Mouse (Mus musculus): ENCODE measurements around the gene Macrod2. TPM values are rescaled to one million over a fixed set of nuclear protein-coding genes. Genes with fewer than 3 reads are reported as not detected.

Gene Macrod2
- polyA plus RNA-seq, 1 experiment from 2014 or later = 22.7 TPM

DNA sequence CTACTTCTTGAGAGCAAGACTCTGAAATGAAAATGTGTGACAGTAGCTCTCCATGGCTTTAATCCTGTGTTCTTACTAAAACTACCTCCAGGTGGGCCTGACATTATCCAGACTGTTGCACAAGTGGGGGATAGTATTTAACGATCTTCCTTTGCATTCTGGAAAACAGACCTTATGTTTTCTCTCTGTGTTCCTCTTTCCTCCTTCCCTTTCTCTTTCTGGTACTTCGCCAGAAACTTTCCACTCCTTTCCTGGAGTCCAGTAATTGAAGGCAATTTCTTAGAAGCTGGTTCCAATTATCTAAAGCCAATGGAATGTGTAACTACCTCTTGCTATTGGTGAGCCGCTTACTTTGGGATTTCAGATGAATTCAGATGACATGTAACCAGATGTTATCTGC, 897.7 kb downstream of the Macrod2 start:
- Histone ChIP-seq H3K27ac (ENCODE audit: low read length) (no peak overlapping the region), H3K9me3 (ENCODE audit: low read length) (no peaks in the 10 kb centered on the region), H3K9ac (replicated peaks; ENCODE audit: low read depth) (no peak overlapping the region), H3K36me3 (ENCODE audit: insufficient read depth, low read length) (no peaks in the 10 kb centered on the region), H3K4me1 (ENCODE audit: insufficient read depth, low read depth, low read length) (no peaks in the 10 kb centered on the region; the same call in 1 of the 2 replicates), H3K4me2 (replicated peaks; ENCODE audit: low read depth, low read length) (no peak overlapping the region), H3K27me3 (replicated peaks; ENCODE audit: insufficient read depth, low read length) (no peaks in the 10 kb centered on the region), H3K4me3 (ENCODE audit: low read depth, low read length) (no peak overlapping the region)
- TF ChIP-seq CTCF (IDR thresholded peaks at IDR 0.05) (no peak), EP300 (IDR thresholded peaks at IDR 0.05) (no peak)
- WGBS = 44% methylated on average over 3 of the region's 3 CpGs
- ATAC-seq (no peak), DNase-seq (ENCODE audit: low spot score) (no peak)

DNA sequence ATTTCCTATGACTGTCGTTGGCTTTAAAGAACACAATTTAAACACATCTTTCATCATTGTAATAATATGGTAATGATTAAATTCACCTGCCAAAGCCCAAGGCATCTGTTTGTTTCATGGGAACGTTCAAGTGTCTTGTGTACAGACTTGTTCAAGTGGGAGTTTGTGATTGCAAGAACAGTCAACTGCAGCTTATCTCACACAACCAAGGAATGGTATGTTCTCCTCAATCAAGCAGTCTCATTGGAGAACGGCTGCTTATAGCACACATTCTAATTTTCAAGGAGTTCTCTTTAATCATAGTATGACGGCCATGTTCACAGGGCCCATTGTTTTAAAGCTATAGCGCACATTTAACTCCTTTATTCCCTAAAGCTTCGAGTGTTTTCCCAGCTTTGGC, 904.1 kb downstream of the Macrod2 start:
- TF ChIP-seq CTCF (IDR thresholded peaks at IDR 0.05) (no peak), EP300 (IDR thresholded peaks at IDR 0.05) (peak; percentile 99)
- no peaks in the 10 kb centered on the region for H3K27me3 ChIP-seq (replicated peaks; ENCODE audit: insufficient read depth, low read length)
- peak overlapping the region; percentile 29; the same call in 1 of the 2 replicates for H3K27ac ChIP-seq (ENCODE audit: low read length)
- no peaks in the 10 kb centered on the region for H3K4me1 ChIP-seq (ENCODE audit: insufficient read depth, low read depth, low read length)
- no peak overlapping the region for H3K9ac ChIP-seq (replicated peaks; ENCODE audit: low read depth)
- no peaks in the 10 kb centered on the region for H3K9me3 ChIP-seq (ENCODE audit: low read length)
- H3K4me3 ChIP-seq (ENCODE audit: low read depth, low read length) = no peak overlapping the region
- ATAC-seq (peak; percentile 91), DNase-seq (ENCODE audit: low spot score) (peak; percentile 73)
- H3K36me3 ChIP-seq (ENCODE audit: insufficient read depth, low read length) = no peaks in the 10 kb centered on the region
- H3K4me2 ChIP-seq (replicated peaks; ENCODE audit: low read depth, low read length) = no peak overlapping the region
- 45% methylated on average over 6 of the region's 6 CpGs for WGBS

DNA sequence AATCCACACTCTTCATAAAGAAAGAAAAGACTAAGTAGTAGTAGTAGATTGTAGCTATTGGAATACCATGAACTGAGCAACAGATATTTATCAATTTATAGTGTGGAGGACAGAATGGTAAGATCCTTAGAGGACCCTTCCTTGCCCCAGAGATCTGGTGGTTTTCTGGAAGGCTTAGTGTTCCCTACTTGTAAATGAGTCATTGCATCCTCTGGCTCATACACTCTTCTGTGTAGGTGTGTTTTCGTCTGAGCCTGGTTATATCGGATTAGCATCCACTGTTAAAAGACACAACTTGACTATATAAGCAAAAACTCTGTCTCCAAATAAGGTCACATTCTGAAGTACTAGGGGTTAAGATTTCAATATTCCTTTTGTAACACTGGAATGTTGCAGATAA, 905.9 kb downstream of the Macrod2 start:
- H3K36me3 ChIP-seq (ENCODE audit: insufficient read depth, low read length) = no peaks in the 10 kb centered on the region
- H3K4me3 ChIP-seq (ENCODE audit: low read depth, low read length) = no peak overlapping the region
- H3K4me1 ChIP-seq (ENCODE audit: insufficient read depth, low read depth, low read length) = no peaks in the 10 kb centered on the region
- no peaks in the 10 kb centered on the region for H3K9me3 ChIP-seq (ENCODE audit: low read length)
- no peak for TF ChIP-seq EP300 (IDR thresholded peaks at IDR 0.05)
- 74% methylated on average over 2 of the region's 2 CpGs for WGBS
- DNase-seq (ENCODE audit: low spot score) (no peak), ATAC-seq (no peak)
- no peak overlapping the region for H3K9ac ChIP-seq (replicated peaks; ENCODE audit: low read depth)
- no peak overlapping the region for H3K4me2 ChIP-seq (replicated peaks; ENCODE audit: low read depth, low read length)
- H3K27ac ChIP-seq (ENCODE audit: low read length) = no peak overlapping the region
- no peaks in the 10 kb centered on the region for H3K27me3 ChIP-seq (replicated peaks; ENCODE audit: insufficient read depth, low read length)

DNA sequence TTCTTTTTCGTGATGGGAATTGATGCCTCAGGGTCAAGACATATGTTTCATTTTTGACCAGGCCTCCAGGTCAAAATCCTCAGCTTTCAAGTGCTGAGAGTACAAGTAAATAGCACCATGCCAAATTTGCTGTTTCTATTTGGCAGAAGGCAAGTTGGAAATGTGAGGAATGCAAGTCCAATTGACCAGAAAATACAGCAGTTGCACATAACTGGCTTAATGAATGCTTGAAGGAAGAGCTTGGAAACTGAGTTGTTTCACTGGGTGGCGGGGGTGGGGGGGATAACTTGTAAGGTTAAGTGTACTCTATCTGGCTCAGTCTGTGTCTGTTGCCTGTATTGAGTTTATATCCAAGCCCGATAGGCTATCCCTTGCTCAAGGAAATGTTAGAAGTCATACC, 913.3 kb downstream of the Macrod2 start:
- WGBS = 69% methylated on average over 3 of the region's 3 CpGs

DNA sequence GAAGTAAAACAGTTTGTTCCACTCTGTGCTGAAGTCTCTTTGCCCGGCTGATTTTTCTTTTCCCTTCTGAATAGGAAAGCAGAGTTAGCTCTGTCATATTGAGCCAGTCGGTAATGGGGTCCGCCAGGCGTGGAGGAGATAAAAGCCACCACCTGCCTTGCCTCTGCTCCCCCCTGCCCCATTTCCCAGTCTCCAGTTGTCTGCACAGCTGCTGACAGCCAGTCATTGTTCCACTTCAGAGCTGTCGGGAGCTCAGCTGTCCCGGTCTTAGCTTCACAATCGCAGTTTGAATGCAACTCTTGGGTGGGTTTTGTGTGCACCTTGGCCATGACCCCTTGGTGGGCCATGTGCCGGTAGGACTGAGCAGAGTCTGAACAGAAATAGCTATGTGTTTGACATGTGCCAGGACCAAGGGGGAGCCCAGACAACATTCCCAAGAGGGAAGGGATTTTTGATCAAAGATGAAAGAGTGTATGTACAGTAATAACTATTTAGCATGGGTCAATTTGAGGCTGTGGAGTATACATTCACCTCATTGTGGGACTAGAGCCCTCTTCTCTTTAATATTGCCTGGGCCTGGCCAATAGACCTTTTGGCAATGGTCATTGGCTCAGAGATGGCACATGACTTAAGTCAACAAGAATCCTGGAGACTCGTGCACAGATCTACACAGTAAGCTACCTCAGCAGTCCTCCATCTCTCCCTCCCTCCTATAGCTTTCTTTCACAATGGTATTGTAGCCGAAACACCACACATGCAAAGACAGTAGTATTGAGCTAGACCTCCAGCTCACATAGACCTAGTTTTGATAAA, 917.2 kb downstream of the Macrod2 start:
- WGBS = 68% methylated on average over 10 of the region's 10 CpGs
- TF ChIP-seq CTCF (IDR thresholded peaks at IDR 0.05) (no peak), EP300 (IDR thresholded peaks at IDR 0.05) (no peak)
- Histone ChIP-seq H3K9ac (replicated peaks; ENCODE audit: low read depth) (no peak overlapping the region), H3K4me1 (ENCODE audit: insufficient read depth, low read depth, low read length) (no peaks in the 10 kb centered on the region), H3K9me3 (ENCODE audit: low read length) (no peaks in the 10 kb centered on the region), H3K27me3 (replicated peaks; ENCODE audit: insufficient read depth, low read length) (no peaks in the 10 kb centered on the region), H3K27ac (ENCODE audit: low read length) (no peak overlapping the region), H3K4me2 (replicated peaks; ENCODE audit: low read depth, low read length) (no peak overlapping the region), H3K36me3 (ENCODE audit: insufficient read depth, low read length) (no peaks in the 10 kb centered on the region), H3K4me3 (ENCODE audit: low read depth, low read length) (no peak overlapping the region)
- ATAC-seq (no peak), DNase-seq (ENCODE audit: low spot score) (no peak)

More for the DNA sequence above, 913.3 kb downstream of the Macrod2 start:
- DNase-seq (ENCODE audit: low spot score) (no peak), ATAC-seq (no peak)
- H3K4me2 ChIP-seq (replicated peaks; ENCODE audit: low read depth, low read length) = no peak overlapping the region
- no peak overlapping the region for H3K27ac ChIP-seq (ENCODE audit: low read length)
- no peak overlapping the region for H3K4me3 ChIP-seq (ENCODE audit: low read depth, low read length)
- H3K4me1 ChIP-seq (ENCODE audit: insufficient read depth, low read depth, low read length) = no peaks in the 10 kb centered on the region
- no peaks in the 10 kb centered on the region for H3K36me3 ChIP-seq (ENCODE audit: insufficient read depth, low read length)
- no peaks in the 10 kb centered on the region for H3K9me3 ChIP-seq (ENCODE audit: low read length)
- no peak for TF ChIP-seq EP300 (IDR thresholded peaks at IDR 0.05)
- TF ChIP-seq CTCF (IDR thresholded peaks at IDR 0.05) = no peak
- no peak overlapping the region for H3K9ac ChIP-seq (replicated peaks; ENCODE audit: low read depth)
- no peaks in the 10 kb centered on the region for H3K27me3 ChIP-seq (replicated peaks; ENCODE audit: insufficient read depth, low read length)

DNA sequence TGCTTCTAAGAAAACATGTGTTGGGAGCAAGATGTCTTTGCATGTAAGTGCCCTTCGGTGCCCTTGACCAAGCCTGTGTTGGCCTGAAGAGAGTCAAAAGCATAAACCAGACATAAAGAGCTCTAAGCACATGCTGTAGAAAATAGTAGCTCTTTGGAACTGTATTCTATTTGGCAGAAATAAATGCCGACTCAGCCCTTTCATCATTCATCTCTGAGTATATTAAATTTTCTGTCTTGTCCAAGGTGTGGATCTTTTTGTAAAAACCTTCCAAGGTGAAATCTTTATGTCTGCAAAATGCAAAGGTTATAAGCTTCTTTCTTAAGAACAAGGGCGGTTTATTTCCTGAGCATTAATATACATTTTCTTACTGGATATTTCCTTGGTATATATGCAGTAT, 920.2 kb downstream of the Macrod2 start:
- TF ChIP-seq CTCF (IDR thresholded peaks at IDR 0.05) (no peak), EP300 (IDR thresholded peaks at IDR 0.05) (no peak)
- H3K9ac ChIP-seq (replicated peaks; ENCODE audit: low read depth) = no peak overlapping the region
- H3K27ac ChIP-seq (ENCODE audit: low read length) = no peak overlapping the region
- H3K27me3 ChIP-seq (replicated peaks; ENCODE audit: insufficient read depth, low read length) = no peaks in the 10 kb centered on the region
- H3K9me3 ChIP-seq (ENCODE audit: low read length) = no peaks in the 10 kb centered on the region
- H3K4me3 ChIP-seq (ENCODE audit: low read depth, low read length) = no peak overlapping the region
- no peaks in the 10 kb centered on the region for H3K4me1 ChIP-seq (ENCODE audit: insufficient read depth, low read depth, low read length)
- no peak for ATAC-seq
- WGBS = 93% methylated on average over 3 of the region's 3 CpGs
- H3K36me3 ChIP-seq (ENCODE audit: insufficient read depth, low read length) = no peaks in the 10 kb centered on the region
- no peak overlapping the region for H3K4me2 ChIP-seq (replicated peaks; ENCODE audit: low read depth, low read length)
- DNase-seq (ENCODE audit: low spot score) = no peak

Data from lung, postnatal 0 days (tissue).